Mouse (Mus musculus) MEL (cell line): ENCODE data around the gene Fbxo48. TPM values are rescaled to one million over a fixed set of nuclear protein-coding genes. Genes with fewer than 3 reads are reported as not detected.

ENCODE experiments used
- DNase-seq: peaks from one replicate; pipeline ENCODE4 v3.0.0; 2011; ENCODE audit warnings: low read depth, low spot score
- H3K27ac ChIP-seq: 2 replicates; pipeline ENCODE4 v1.5.1; 2012; ENCODE audit warnings: low read depth, mild to moderate bottlenecking, control low read depth, low read length, moderate library complexity; ENCODE audit not compliant: control insufficient read depth
- H3K27me3 ChIP-seq, 2 experiments: fragments of 150-350 bp in 1 of 2; sonication (generic) in 1 of 2; 2 replicates each; pipeline ENCODE4 v1.6.1; 2012; ENCODE audit warnings: low read length in 2 of 2, mild to moderate bottlenecking in 2 of 2, improper control_type of control experiment in 1 of 2, moderate library complexity in 1 of 2; ENCODE audit not compliant: insufficient read depth in 2 of 2, control insufficient read depth in 1 of 2
- H3K36me3 ChIP-seq, 2 experiments: 2 replicates each; pipeline ENCODE4 v1.6.1; 2012 to 2014; ENCODE audit warnings: low read length in 2 of 2, improper control_type of control experiment in 1 of 2, inconsistent platforms in 1 of 2, mild to moderate bottlenecking in 1 of 2; ENCODE audit not compliant: insufficient read depth in 2 of 2, control insufficient read depth in 1 of 2
- H3K4me1 ChIP-seq, 2 experiments: fragments of 150-350 bp in 1 of 2; sonication (generic) in 1 of 2; 2 replicates each; pipeline ENCODE4 v1.6.1; 2012; ENCODE audit warnings: low read length in 2 of 2, improper control_type of control experiment in 1 of 2, mild to moderate bottlenecking in 1 of 2; ENCODE audit not compliant: insufficient read depth in 2 of 2, control insufficient read depth in 1 of 2
- H3K4me3 ChIP-seq, 2 experiments: fragments of 150-350 bp in 1 of 2; sonication (generic) in 1 of 2; 2 replicates each; pipeline ENCODE4 v1.5.1; 2012; ENCODE audit warnings: low read depth in 2 of 2, low read length in 2 of 2, mild to moderate bottlenecking in 2 of 2, moderate library complexity in 2 of 2, control low read depth in 1 of 2, improper control_type of control experiment in 1 of 2; ENCODE audit not compliant: control insufficient read depth in 1 of 2, insufficient read depth in 1 of 2
- H3K79me2 ChIP-seq: 2 replicates; pipeline ENCODE4 v1.6.1; 2012; ENCODE audit warnings: mild to moderate bottlenecking, low read length, moderate library complexity; ENCODE audit not compliant: control insufficient read depth, poor library complexity, insufficient read depth
- H3K9ac ChIP-seq: 2 replicates; pipeline ENCODE4 v1.6.1; 2012; ENCODE audit warnings: low read depth, mild to moderate bottlenecking, control low read depth, low read length, moderate library complexity; ENCODE audit not compliant: control insufficient read depth, poor library complexity, severe bottlenecking
- H3K9me3 ChIP-seq: fragments of 150-350 bp; sonication (generic); replicated peaks from 2 replicates; pipeline ENCODE4 v1.6.1; 2012; ENCODE audit warnings: mild to moderate bottlenecking, low read length, improper control_type of control experiment, moderate library complexity; ENCODE audit not compliant: insufficient read depth
- CHD1 ChIP-seq: IDR thresholded peaks from 2 replicates; pipeline ENCODE4 v1.6.1; 2012; ENCODE audit warnings: low read depth, mild to moderate bottlenecking, inconsistent platforms, low read length, improper control_type of control experiment
- CHD2 ChIP-seq: IDR thresholded peaks from 2 replicates; pipeline ENCODE4 v1.6.1; 2011; ENCODE audit warnings: low read length, improper control_type of control experiment
- CTCF ChIP-seq, 3 experiments: IDR thresholded peaks in 2 of 3; conservative IDR thresholded peaks in 1 of 3; 2 replicates each; pipeline ENCODE4 v1.5.1; 2011 to 2012; ENCODE audit warnings: low read length in 3 of 3, low read depth in 2 of 3, mild to moderate bottlenecking in 2 of 3, improper control_type of control experiment in 1 of 3, inconsistent platforms in 1 of 3, mixed read lengths in 1 of 3, moderate library complexity in 1 of 3; ENCODE audit not compliant: control insufficient read depth in 1 of 3, insufficient read depth in 1 of 3, poor library complexity in 1 of 3, severe bottlenecking in 1 of 3
- E2F4 ChIP-seq: IDR thresholded peaks from 2 replicates; pipeline ENCODE4 v1.6.1; 2011; ENCODE audit warnings: low read depth, low read length, improper control_type of control experiment, borderline replicate concordance
- ELF1 ChIP-seq: IDR thresholded peaks from 2 replicates; pipeline ENCODE4 v1.6.1; 2014; ENCODE audit warnings: low read depth, mild to moderate bottlenecking, inconsistent platforms, low read length, improper control_type of control experiment, moderate library complexity
- EP300 ChIP-seq, 2 experiments: IDR thresholded peaks; 2 replicates each; pipeline ENCODE4 v1.6.1; 2011; ENCODE audit warnings: improper control_type of control experiment in 2 of 2, low read length in 2 of 2, low read depth in 1 of 2, mild to moderate bottlenecking in 1 of 2
- ETS1 ChIP-seq: IDR thresholded peaks from 2 replicates; pipeline ENCODE4 v1.6.1; 2012; ENCODE audit warnings: low read depth, mild to moderate bottlenecking, inconsistent platforms, low read length, improper control_type of control experiment, moderate library complexity
- GATA1 ChIP-seq: IDR thresholded peaks from 2 replicates; pipeline ENCODE4 v1.6.1; 2011; ENCODE audit warnings: low read depth, low read length, improper control_type of control experiment
- HCFC1 ChIP-seq: IDR thresholded peaks from 2 replicates; pipeline ENCODE4 v1.6.1; 2012; ENCODE audit warnings: low read depth, mild to moderate bottlenecking, inconsistent platforms, low read length, improper control_type of control experiment, moderate library complexity
- KAT2A ChIP-seq: conservative IDR thresholded peaks from 2 replicates; pipeline ENCODE4 v1.6.1; 2012; ENCODE audit warnings: low read depth, low read length, improper control_type of control experiment, inconsistent platforms
- MYC ChIP-seq: IDR thresholded peaks from 2 replicates; pipeline ENCODE4 v1.6.1; 2011; ENCODE audit warnings: low read depth, mild to moderate bottlenecking, low read length, improper control_type of control experiment, moderate library complexity
- NRF1 ChIP-seq: IDR thresholded peaks from 2 replicates; pipeline ENCODE4 v1.6.1; 2014; ENCODE audit warnings: low read depth, mild to moderate bottlenecking, inconsistent platforms, low read length, improper control_type of control experiment, moderate library complexity; ENCODE audit not compliant: poor library complexity, insufficient read depth, severe bottlenecking
- RCOR1 ChIP-seq: IDR thresholded peaks from 2 replicates; pipeline ENCODE4 v1.6.1; 2012; ENCODE audit warnings: low read depth, mild to moderate bottlenecking, inconsistent platforms, low read length, improper control_type of control experiment
- SIN3A ChIP-seq: IDR thresholded peaks from 2 replicates; pipeline ENCODE4 v1.6.1; 2012; ENCODE audit warnings: low read length, improper control_type of control experiment, inconsistent platforms
- SMC3 ChIP-seq: IDR thresholded peaks from 2 replicates; pipeline ENCODE4 v1.6.1; 2011; ENCODE audit warnings: low read depth, low read length, improper control_type of control experiment
- TAL1 ChIP-seq: IDR thresholded peaks from 2 replicates; pipeline ENCODE4 v1.6.1; 2012; ENCODE audit warnings: mild to moderate bottlenecking, inconsistent platforms, low read length, moderate library complexity, mixed read lengths
- TCF12 ChIP-seq: IDR thresholded peaks from 2 replicates; pipeline ENCODE4 v1.6.1; 2014; ENCODE audit warnings: low read depth, mild to moderate bottlenecking, inconsistent platforms, low read length, improper control_type of control experiment, moderate library complexity
- ZC3H11A ChIP-seq: IDR thresholded peaks from 2 replicates; pipeline ENCODE4 v1.6.1; 2012; ENCODE audit warnings: low read depth, mild to moderate bottlenecking, inconsistent platforms, low read length, improper control_type of control experiment
- ZKSCAN1 ChIP-seq: IDR thresholded peaks from 2 replicates; pipeline ENCODE4 v1.6.1; 2012; ENCODE audit warnings: low read depth, mild to moderate bottlenecking, inconsistent platforms, low read length, improper control_type of control experiment, moderate library complexity
- ZMIZ1 ChIP-seq: IDR thresholded peaks from 2 replicates; pipeline ENCODE4 v1.6.1; 2012; ENCODE audit warnings: low read depth, mild to moderate bottlenecking, inconsistent platforms, low read length, improper control_type of control experiment, moderate library complexity
- polyA plus RNA-seq, 2 experiments: library from polyadenylated mRNA; stranded (reverse) in 1 of 2; unstranded in 1 of 2; fragments of >175 nt in 1 of 2; fragments of >200 nt in 1 of 2; gene quantifications; 2 replicates each; pipeline versions ENCODE4 v1.2.1 to v1.2.4; 2012; ENCODE audit warnings: low replicate concordance in 2 of 2, low read depth in 1 of 2; ENCODE audit not compliant: insufficient read length in 2 of 2, insufficient read depth in 1 of 2, missing spikeins in 1 of 2
- total RNA-seq: library from RNA; depleted of rRNA; stranded (reverse); fragments of 300-350 nt; gene quantifications from 2 replicates; pipeline ENCODE4 v1.2.3, GENCODE M21; 2012

Gene Fbxo48
- total and polyA plus RNA-seq, 3 experiments: 3.4 to 5.2 TPM; not detected in 1

GRCm38 (mm10) chr11:16969650-16970049, 18.5 kb downstream of the Fbxo48 start (continued):
- TF ChIP-seq E2F4 (no peak), SIN3A (peak; percentile 93)
- TF ChIP-seq, all 39 proteins: peak for 18

DNA sequence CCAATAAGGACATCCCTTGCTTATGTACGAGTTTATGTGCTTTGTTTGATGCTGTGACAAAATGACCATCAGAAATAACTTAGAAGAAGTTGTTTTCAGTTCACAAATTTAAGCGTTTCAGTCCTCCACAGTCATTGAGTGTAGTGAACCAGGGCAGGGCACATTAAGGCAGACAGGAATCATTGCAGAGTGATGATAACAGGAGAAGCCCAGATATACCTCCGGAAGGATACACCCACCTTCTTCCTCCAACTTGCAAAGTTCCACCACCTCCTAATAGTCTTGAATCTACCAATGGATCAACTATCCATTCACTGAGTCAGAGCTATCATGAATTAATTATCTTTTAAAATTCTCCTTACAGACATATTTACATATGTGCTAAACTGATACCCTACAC, 20.9 kb downstream of the Fbxo48 start:
- Histone ChIP-seq H3K27me3 (no peaks in the 10 kb centered on the region), H3K4me1 (peaks cover 38 to 46% of the 10 kb centered on the region in 2 experiments), H3K36me3 (peaks cover 18 to 84% of the 10 kb centered on the region in 2 experiments), H3K4me3 (no peak overlapping the region), H3K79me2 (no peaks in the 10 kb centered on the region), H3K9ac (no peak overlapping the region), H3K9me3 (no peaks in the 10 kb centered on the region), H3K27ac (peak overlapping the region; percentile 77)
- DNase-seq: peak; percentile 78
- peak; percentile 57; the same call in 1 of the 2 replicates for TF ChIP-seq SIN3A
- TF ChIP-seq EP300 (IDR thresholded peaks at IDR 0.05; ENCODE audit: low read depth in 1 of 2, low read length in 2 of 2): peak; percentile 88 to 92
- TF ChIP-seq CHD1: no peak
- TF ChIP-seq CTCF (IDR thresholded peaks at IDR 0.05 in 2 of 3, conservative IDR thresholded peaks at IDR 0.05 in 1 of 3; ENCODE audit: control insufficient read depth in 1 of 3, insufficient read depth in 1 of 3, low read depth in 2 of 3, low read length in 3 of 3, poor library complexity in 1 of 3, severe bottlenecking in 1 of 3): no peak
- no peak for TF ChIP-seq HCFC1
- TF ChIP-seq KAT2A: no peak
- TF ChIP-seq ETS1: peak; percentile 75
- no peak for TF ChIP-seq ZKSCAN1
- peak; percentile 92 for TF ChIP-seq GATA1
- TF ChIP-seq MYC: no peak
- no peak for TF ChIP-seq ZMIZ1
- TF ChIP-seq ZC3H11A: no peak
- no peak for TF ChIP-seq ELF1
- peak; percentile 57 for TF ChIP-seq TAL1
- peak; percentile 78 for TF ChIP-seq TCF12
- TF ChIP-seq NRF1: no peak
- no peak for TF ChIP-seq SMC3
- peak; percentile 81 for TF ChIP-seq RCOR1

- peaks cover 41 to 52% of the 10 kb centered on the region in 2 experiments for H3K4me1 ChIP-seq
- TF ChIP-seq NRF1 (no peak), GATA1 (no peak), CHD1 (no peak), SMC3 (no peak), CHD2 (no peak), E2F4 (no peak)
Measured at GRCm38 (mm10) chr11:16973086-16973485, 21.9 kb downstream of the Fbxo48 start.

More at GRCm38 (mm10) chr11:16973086-16973485, 21.9 kb downstream of the Fbxo48 start:
- Histone ChIP-seq H3K4me3 (no peak overlapping the region), H3K27ac (peak overlapping the region; percentile 76), H3K79me2 (no peaks in the 10 kb centered on the region), H3K36me3 (peaks cover 18 to 91% of the 10 kb centered on the region in 2 experiments), H3K9ac (no peak overlapping the region), H3K27me3 (no peaks in the 10 kb centered on the region), H3K9me3 (no peaks in the 10 kb centered on the region)
- DNase-seq: no peak
